Mouse (Mus musculus): Measurements from ENCODE around the gene Atf7ip. TPM values are rescaled to one million over a fixed set of nuclear protein-coding genes. Genes with fewer than 3 reads are reported as not detected.

Gene Atf7ip
- total and polyA plus RNA-seq, 2 experiments from 2014 or later = 16.5 to 54.5 TPM

GRCm38 (mm10) chr6:136646207-136646606, 140.2 kb downstream of the Atf7ip start:
- H3K36me3 ChIP-seq (replicated peaks; ENCODE audit: control insufficient read depth, insufficient read depth, low read length) = no peaks in the 10 kb centered on the region

GRCm38 (mm10) chr6:136647455-136647861, 141.5 kb downstream of the Atf7ip start:
- Histone ChIP-seq H3K36me3 (replicated peaks; ENCODE audit: control insufficient read depth, insufficient read depth, low read length) (no peaks in the 10 kb centered on the region), H3K27ac (ENCODE audit: low read depth) (no peak overlapping the region), H3K4me1 (ENCODE audit: control insufficient read depth, insufficient read depth) (no peaks in the 10 kb centered on the region), H3K4me2 (ENCODE audit: low read depth, low read length) (no peak overlapping the region), H3K27me3 (ENCODE audit: control insufficient read depth, insufficient read depth, low read length) (no peaks in the 10 kb centered on the region), H3K9me3 (replicated peaks; ENCODE audit: control insufficient read depth, low read length) (0 out of 2 replicates have a peak, but pooled peaks cover 4% of the 10 kb centered on the region), H3K9ac (replicated peaks; ENCODE audit: low read depth, low read length) (no peak overlapping the region), H3K4me3 (ENCODE audit: low read depth, low read length) (no peak overlapping the region)
- DNase-seq (ENCODE audit: low spot score) (no peak), ATAC-seq (ENCODE audit: insufficient read depth, low read depth) (no peak)
- TF ChIP-seq CTCF (IDR thresholded peaks at IDR 0.05; ENCODE audit: low read depth) (no peak), EP300 (IDR thresholded peaks at IDR 0.05; ENCODE audit: low read depth) (no peak)
- WGBS = 62% methylated on average over 10 of the region's 10 CpGs

More at GRCm38 (mm10) chr6:136646207-136646606, 140.2 kb downstream of the Atf7ip start:
- Histone ChIP-seq H3K4me3 (ENCODE audit: low read depth, low read length) (no peak overlapping the region), H3K9ac (replicated peaks; ENCODE audit: low read depth, low read length) (no peak overlapping the region), H3K4me2 (ENCODE audit: low read depth, low read length) (no peak overlapping the region), H3K27me3 (ENCODE audit: control insufficient read depth, insufficient read depth, low read length) (no peaks in the 10 kb centered on the region), H3K27ac (ENCODE audit: low read depth) (no peak overlapping the region), H3K4me1 (ENCODE audit: control insufficient read depth, insufficient read depth) (no peaks in the 10 kb centered on the region), H3K9me3 (replicated peaks; ENCODE audit: control insufficient read depth, low read length) (0 out of 2 replicates have a peak, but pooled peaks cover 4% of the 10 kb centered on the region)
- 62% methylated on average over 6 of the region's 6 CpGs for WGBS
- TF ChIP-seq CTCF (IDR thresholded peaks at IDR 0.05; ENCODE audit: low read depth) = no peak
- TF ChIP-seq EP300 (IDR thresholded peaks at IDR 0.05; ENCODE audit: low read depth) = no peak
- DNase-seq (ENCODE audit: low spot score) = no peak
- no peak for ATAC-seq (ENCODE audit: insufficient read depth, low read depth)

GRCm38 (mm10) chr6:136650664-136651063, 144.7 kb downstream of the Atf7ip start:
- no peak overlapping the region for H3K4me3 ChIP-seq (ENCODE audit: low read depth, low read length)
- no peak overlapping the region for H3K4me2 ChIP-seq (ENCODE audit: low read depth, low read length)
- no peaks in the 10 kb centered on the region for H3K36me3 ChIP-seq (replicated peaks; ENCODE audit: control insufficient read depth, insufficient read depth, low read length)
- no peak for TF ChIP-seq EP300 (IDR thresholded peaks at IDR 0.05; ENCODE audit: low read depth)
- no peak for TF ChIP-seq CTCF (IDR thresholded peaks at IDR 0.05; ENCODE audit: low read depth)
- no peak overlapping the region for H3K27ac ChIP-seq (ENCODE audit: low read depth)
- H3K9me3 ChIP-seq (replicated peaks; ENCODE audit: control insufficient read depth, low read length) = no peaks in the 10 kb centered on the region
- no peak overlapping the region for H3K9ac ChIP-seq (replicated peaks; ENCODE audit: low read depth, low read length)
- 85% methylated on average over 8 of the region's 8 CpGs for whole genome bisulfite sequencing
- no peak for DNase-seq (ENCODE audit: low spot score)
- H3K27me3 ChIP-seq (ENCODE audit: control insufficient read depth, insufficient read depth, low read length) = no peaks in the 10 kb centered on the region
- peaks cover 4% of the 10 kb centered on the region; the same call in 1 of the 2 replicates for H3K4me1 ChIP-seq (ENCODE audit: control insufficient read depth, insufficient read depth)
- ATAC-seq (ENCODE audit: insufficient read depth, low read depth) = no peak

- Histone ChIP-seq H3K27me3 (ENCODE audit: control insufficient read depth, insufficient read depth, low read length) (no peaks in the 10 kb centered on the region), H3K27ac (ENCODE audit: low read depth) (no peak overlapping the region), H3K9ac (replicated peaks; ENCODE audit: low read depth, low read length) (no peak overlapping the region), H3K4me3 (ENCODE audit: low read depth, low read length) (no peak overlapping the region), H3K9me3 (replicated peaks; ENCODE audit: control insufficient read depth, low read length) (no peaks in the 10 kb centered on the region), H3K36me3 (replicated peaks; ENCODE audit: control insufficient read depth, insufficient read depth, low read length) (no peaks in the 10 kb centered on the region), H3K4me2 (ENCODE audit: low read depth, low read length) (no peak overlapping the region), H3K4me1 (ENCODE audit: control insufficient read depth, insufficient read depth) (peaks cover 4% of the 10 kb centered on the region; the same call in 1 of the 2 replicates)
- ATAC-seq (ENCODE audit: insufficient read depth, low read depth) (no peak), DNase-seq (ENCODE audit: low spot score) (no peak)
- TF ChIP-seq EP300 (IDR thresholded peaks at IDR 0.05; ENCODE audit: low read depth) (no peak), CTCF (IDR thresholded peaks at IDR 0.05; ENCODE audit: low read depth) (no peak)
- 39% methylated on average over 5 of the region's 5 CpGs for WGBS
Observed at GRCm38 (mm10) chr6:136653331-136653730, 147.4 kb downstream of the Atf7ip start.

GRCm38 (mm10) chr6:136654470-136654869, 148.5 kb downstream of the Atf7ip start:
- Histone ChIP-seq H3K27ac (ENCODE audit: low read depth) (no peak overlapping the region), H3K36me3 (replicated peaks; ENCODE audit: control insufficient read depth, insufficient read depth, low read length) (no peaks in the 10 kb centered on the region), H3K4me2 (ENCODE audit: low read depth, low read length) (no peak overlapping the region), H3K4me3 (ENCODE audit: low read depth, low read length) (no peak overlapping the region), H3K4me1 (ENCODE audit: control insufficient read depth, insufficient read depth) (peaks cover 4% of the 10 kb centered on the region; the same call in 1 of the 2 replicates), H3K27me3 (ENCODE audit: control insufficient read depth, insufficient read depth, low read length) (no peaks in the 10 kb centered on the region), H3K9ac (replicated peaks; ENCODE audit: low read depth, low read length) (no peak overlapping the region), H3K9me3 (replicated peaks; ENCODE audit: control insufficient read depth, low read length) (no peaks in the 10 kb centered on the region)
- WGBS = 86% methylated on average over 20 of the region's 20 CpGs
- ATAC-seq (ENCODE audit: insufficient read depth, low read depth) (no peak), DNase-seq (ENCODE audit: low spot score) (no peak)
- no peak for TF ChIP-seq CTCF (IDR thresholded peaks at IDR 0.05; ENCODE audit: low read depth)

DNA sequence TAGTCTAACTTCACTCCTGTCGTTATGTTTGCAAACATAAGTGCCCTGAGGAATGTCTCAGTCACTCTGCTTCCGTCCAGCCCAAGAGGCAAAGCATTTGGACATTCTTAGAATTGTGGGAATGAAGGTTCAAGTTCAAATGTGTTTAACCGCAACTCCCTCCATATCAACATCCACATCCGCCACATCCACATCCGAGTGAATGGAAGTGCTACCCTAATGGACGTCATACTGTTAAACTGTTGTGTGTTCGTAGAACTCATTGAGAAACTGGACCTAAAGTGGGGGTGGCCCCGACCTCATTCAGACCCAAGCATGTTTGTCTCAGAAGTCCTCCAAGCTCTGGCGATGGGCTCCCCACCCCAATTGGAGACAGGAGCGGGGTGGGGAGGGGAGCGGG, 149.8 kb downstream of the Atf7ip start:
- TF ChIP-seq CTCF (IDR thresholded peaks at IDR 0.05; ENCODE audit: low read depth) (no peak), EP300 (IDR thresholded peaks at IDR 0.05; ENCODE audit: low read depth) (no peak)
- Histone ChIP-seq H3K36me3 (replicated peaks; ENCODE audit: control insufficient read depth, insufficient read depth, low read length) (no peaks in the 10 kb centered on the region), H3K4me3 (ENCODE audit: low read depth, low read length) (no peak overlapping the region), H3K9me3 (replicated peaks; ENCODE audit: control insufficient read depth, low read length) (no peaks in the 10 kb centered on the region), H3K9ac (replicated peaks; ENCODE audit: low read depth, low read length) (no peak overlapping the region), H3K4me1 (ENCODE audit: control insufficient read depth, insufficient read depth) (peaks cover 4% of the 10 kb centered on the region; the same call in 1 of the 2 replicates), H3K4me2 (ENCODE audit: low read depth, low read length) (peak overlapping the region; percentile 27; the same call in 1 of the 2 replicates), H3K27me3 (ENCODE audit: control insufficient read depth, insufficient read depth, low read length) (no peaks in the 10 kb centered on the region), H3K27ac (ENCODE audit: low read depth) (no peak overlapping the region)
- ATAC-seq (ENCODE audit: insufficient read depth, low read depth) (no peak), DNase-seq (ENCODE audit: low spot score) (no peak)
- WGBS = 68% methylated on average over 11 of the region's 11 CpGs
